Mouse (Mus musculus) bone marrow macrophage, adult 2 months (primary cell): ENCODE measurements around the gene Thoc7.

Experiments used
- CTCF ChIP-seq: IDR thresholded peaks from 2 replicates; pipeline ENCODE4 v1.5.1; 2012; ENCODE audit warnings: low read depth, mild to moderate bottlenecking, low read length, moderate library complexity
- POLR2A ChIP-seq: IDR thresholded peaks from 2 replicates; pipeline ENCODE4 v1.6.1; 2012; ENCODE audit warnings: mild to moderate bottlenecking, low read depth, low read length, borderline replicate concordance

DNA sequence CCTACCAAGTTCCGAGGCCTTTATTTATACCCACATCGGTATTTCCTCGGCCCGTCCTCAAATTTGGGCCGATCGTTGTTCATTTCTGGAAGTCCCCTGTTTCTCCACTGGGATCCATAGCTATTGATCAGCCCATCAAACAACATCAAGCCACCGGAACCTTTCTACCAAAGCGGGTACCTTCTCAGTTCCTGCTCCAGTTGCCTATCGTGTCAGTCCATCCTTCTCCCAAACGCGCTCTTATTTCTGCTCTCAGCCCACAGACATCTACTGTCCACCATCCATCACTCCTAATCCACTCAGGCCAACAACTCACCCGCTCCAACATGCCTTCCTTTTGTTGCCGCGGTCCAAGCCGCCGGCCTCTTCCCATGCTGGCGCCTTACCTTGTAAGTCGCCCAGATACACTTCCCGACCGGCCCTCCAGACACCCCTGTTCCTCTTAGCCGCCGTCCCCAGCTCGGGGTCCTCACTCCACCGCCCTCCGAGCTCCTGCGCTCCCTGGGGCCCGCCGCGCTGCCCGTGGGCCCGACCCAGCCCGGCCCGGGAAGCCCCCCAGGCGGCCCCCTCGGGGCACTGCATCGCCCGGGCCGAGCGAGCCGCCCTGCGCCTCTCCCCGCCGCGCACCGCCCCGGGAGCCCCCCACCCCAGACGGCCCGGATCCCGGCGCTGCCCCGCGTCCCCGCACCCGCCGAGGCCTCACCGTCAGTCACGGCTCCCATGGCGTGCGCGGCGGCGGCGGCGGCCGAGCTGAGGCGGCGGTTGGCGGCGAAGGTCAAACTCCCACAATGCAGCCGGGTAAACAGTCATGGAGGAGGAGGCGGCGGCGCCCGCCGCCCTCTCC is 948 bp downstream of the Thoc7 start:
- TF ChIP-seq POLR2A, result no peak
- TF ChIP-seq CTCF, result no peak
